Mouse (Mus musculus): ENCODE results near the gene Syne2.

Syne2 gene

GRCm38 (mm10) chr12:76070386-76070785 is 252.5 kb downstream of the Syne2 start:
- in situ Hi-C loops (cut with MboI; ENCODE audit: low pct_unique_long_range_greater_than_20kb in 1 of 2, low sequenced_read_pairs in 2 of 2, unreplicated experiment in 1 of 2): no loop called here

- in situ Hi-C loops (cut with MboI; ENCODE audit: low pct_unique_long_range_greater_than_20kb in 1 of 2, low sequenced_read_pairs in 2 of 2, unreplicated experiment in 1 of 2): no loop called here
These were observed 254.3 kb downstream of the Syne2 start for GRCm38 (mm10) chr12:76071935-76072849.

- in situ Hi-C loops (cut with MboI; ENCODE audit: low pct_unique_long_range_greater_than_20kb in 1 of 2, low sequenced_read_pairs in 2 of 2, unreplicated experiment in 1 of 2): no loop called here
These were observed 255.3 kb downstream of the Syne2 start for GRCm38 (mm10) chr12:76073066-76073826.

- in situ Hi-C loops (cut with MboI; ENCODE audit: low pct_unique_long_range_greater_than_20kb in 1 of 2, low sequenced_read_pairs in 2 of 2, unreplicated experiment in 1 of 2): no loop called here
These were observed 256.0 kb downstream of the Syne2 start for GRCm38 (mm10) chr12:76073981-76074380.

GRCm38 (mm10) chr12:76080876-76081556 is 263.1 kb downstream of the Syne2 start:
- in situ Hi-C loops (cut with MboI; ENCODE audit: low pct_unique_long_range_greater_than_20kb in 1 of 2, low sequenced_read_pairs in 2 of 2, unreplicated experiment in 1 of 2): no loop called here

GRCm38 (mm10) chr12:76081557-76082211 is 263.8 kb downstream of the Syne2 start:
- in situ Hi-C loops (cut with MboI; ENCODE audit: low pct_unique_long_range_greater_than_20kb in 1 of 2, low sequenced_read_pairs in 2 of 2, unreplicated experiment in 1 of 2): no loop called here

- in situ Hi-C loops (cut with MboI; ENCODE audit: low pct_unique_long_range_greater_than_20kb in 1 of 2, low sequenced_read_pairs in 2 of 2, unreplicated experiment in 1 of 2): no loop called here
These were observed 267.1 kb downstream of the Syne2 start for GRCm38 (mm10) chr12:76085066-76085465.

- in situ Hi-C loops (cut with MboI; ENCODE audit: low pct_unique_long_range_greater_than_20kb in 1 of 2, low sequenced_read_pairs in 2 of 2, unreplicated experiment in 1 of 2): no loop called here
These were observed 268.3 kb downstream of the Syne2 start for GRCm38 (mm10) chr12:76085956-76086905.

GRCm38 (mm10) chr12:76087025-76087424 is 269.1 kb downstream of the Syne2 start:
- in situ Hi-C loops (cut with MboI; ENCODE audit: low pct_unique_long_range_greater_than_20kb in 1 of 2, low sequenced_read_pairs in 2 of 2, unreplicated experiment in 1 of 2): no loop called here

GRCm38 (mm10) chr12:76092789-76093466 is 275.0 kb downstream of the Syne2 start:
- in situ Hi-C loops (cut with MboI; ENCODE audit: low pct_unique_long_range_greater_than_20kb in 1 of 2, low sequenced_read_pairs in 2 of 2, unreplicated experiment in 1 of 2): no loop called here

GRCm38 (mm10) chr12:76093613-76094588 is 276.0 kb downstream of the Syne2 start:
- in situ Hi-C loops (cut with MboI; ENCODE audit: low pct_unique_long_range_greater_than_20kb in 1 of 2, low sequenced_read_pairs in 2 of 2, unreplicated experiment in 1 of 2): no loop called here

- in situ Hi-C loops (cut with MboI; ENCODE audit: low pct_unique_long_range_greater_than_20kb in 1 of 2, low sequenced_read_pairs in 2 of 2, unreplicated experiment in 1 of 2): no loop called here
These were observed 277.4 kb downstream of the Syne2 start for GRCm38 (mm10) chr12:76095117-76096035.

- in situ Hi-C loops (cut with MboI; ENCODE audit: low pct_unique_long_range_greater_than_20kb in 1 of 2, low sequenced_read_pairs in 2 of 2, unreplicated experiment in 1 of 2): no loop called here
These were observed 284.7 kb downstream of the Syne2 start for GRCm38 (mm10) chr12:76102621-76103020.

- in situ Hi-C loops (cut with MboI; ENCODE audit: low pct_unique_long_range_greater_than_20kb in 1 of 2, low sequenced_read_pairs in 2 of 2, unreplicated experiment in 1 of 2): no loop called here
These were observed 286.8 kb downstream of the Syne2 start for GRCm38 (mm10) chr12:76104596-76105351.
